17 mouse cellular contexts compared by ENCODE assay signal in the genomic region with DNA sequence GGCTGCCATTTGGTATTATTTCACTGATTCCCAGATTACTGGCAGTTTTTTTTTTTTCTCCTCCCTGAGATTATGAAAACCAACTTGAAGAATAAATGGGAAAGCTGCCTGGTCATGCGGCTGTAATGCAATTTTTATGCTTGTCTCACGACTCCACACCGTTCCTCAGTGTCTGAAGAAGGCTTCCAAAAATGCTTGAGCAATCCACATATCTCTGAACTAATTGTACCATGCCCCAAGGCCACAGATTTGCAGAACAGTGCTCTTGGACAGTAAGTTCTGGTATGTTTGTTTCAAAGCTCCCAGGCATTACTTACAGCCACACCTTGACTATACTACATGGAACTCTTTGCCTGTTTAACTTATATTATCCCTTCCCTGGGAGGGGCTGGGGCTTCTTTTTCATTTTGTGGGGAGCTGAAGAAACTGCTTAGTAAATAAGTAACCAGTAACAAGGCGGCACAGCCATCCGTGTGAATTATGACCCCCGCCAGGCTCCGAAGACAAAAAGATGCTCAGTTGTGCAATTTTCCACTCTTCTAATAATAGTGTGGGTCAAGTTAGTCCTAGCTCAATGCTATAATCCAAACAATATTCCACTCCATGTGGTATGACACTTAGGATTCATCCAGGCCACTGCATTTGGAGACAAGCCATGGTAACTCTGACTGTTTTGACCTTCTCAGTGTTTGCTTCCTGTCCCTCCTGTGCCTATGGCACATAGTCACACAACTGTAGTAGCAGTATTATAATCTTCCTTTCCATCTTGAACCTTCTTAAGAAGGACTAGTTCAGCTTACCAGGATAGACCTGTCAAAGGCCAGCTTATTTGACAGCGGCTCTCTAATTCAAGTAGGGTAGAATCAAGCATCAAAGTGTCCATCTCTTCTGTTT.
DNase-seq lines count a peak whose midpoint lies in the region; ATAC-seq and TF ChIP-seq lines count a peak whose summit lies in the region.
"Had no signal": no experiment of that assay in that cellular context is flagged by ENCODE, and none has a peak within 500 bp of the region (broad histone marks: within the 10 kb centered on the region; RNA-seq: fewer than 3 reads in every experiment).

No protein-coding gene starts in this region.

- no peaks in the 10 kb centered on the region for H3K36me3 ChIP-seq in kidney, adult 2 months (ENCODE audit: control insufficient read depth, insufficient read depth, low read length)
- no peaks in the 10 kb centered on the region for H3K36me3 ChIP-seq in intestine, postnatal 0 days (ENCODE audit: control insufficient read depth, insufficient read depth)
- H3K36me3 ChIP-seq: embryonic facial prominence, embryonic 12.5 days; heart, embryonic 12.5 days; hindbrain, embryonic 15.5 days; limb, embryonic 13.5 days had no signal

- 59% methylated on average over 8 of the region's 8 CpGs for WGBS in kidney, adult 2 months
- WGBS in intestine, postnatal 0 days: 46% methylated on average over 8 of the region's 8 CpGs

- H3K4me2 ChIP-seq in intestine, postnatal 0 days (replicated peaks; ENCODE audit: low read depth): 0 out of 2 replicates have a peak overlapping the region, but pooled peaks have one; percentile 2
- H3K4me2 ChIP-seq: embryonic facial prominence, embryonic 12.5 days; heart, embryonic 12.5 days; hindbrain, embryonic 15.5 days; limb, embryonic 13.5 days had no signal

- ATAC-seq in Patski: peak; percentile 89
- no peak for ATAC-seq in intestine, postnatal 0 days
- no peak for ATAC-seq in frontal cortex, adult (ENCODE audit: low TSS enrichment)

- TF ChIP-seq CTCF in kidney, adult 2 months (conservative IDR thresholded peaks at IDR 0.05; ENCODE audit: insufficient read depth, insufficient read length, low read depth, low read length): no peak
- TF ChIP-seq CTCF in Patski (IDR thresholded peaks at IDR 0.05): no peak
- TF ChIP-seq CTCF in intestine, postnatal 0 days (IDR thresholded peaks at IDR 0.05; ENCODE audit: low read depth): no peak

- H3K27me3 ChIP-seq in kidney, adult 2 months (replicated peaks; ENCODE audit: control insufficient read depth, insufficient read depth, low read length): no peaks in the 10 kb centered on the region
- no peaks in the 10 kb centered on the region for H3K27me3 ChIP-seq in Patski
- no peaks in the 10 kb centered on the region for H3K27me3 ChIP-seq in intestine, postnatal 0 days (replicated peaks; ENCODE audit: control insufficient read depth, insufficient read depth, low read length)
- H3K27me3 ChIP-seq: embryonic facial prominence, embryonic 12.5 days; heart, embryonic 12.5 days; hindbrain, embryonic 15.5 days; limb, embryonic 13.5 days had no signal

- CTCF ChIA-PET in Patski (lab: Charles Lee): interaction anchor here (0.9 to 1.3 kb wide), 2 partner anchors 9 to 10 kb away, joined by 3 read pairs; no protein-coding TSS in a partner anchor

- H3K4me3 ChIP-seq in kidney, adult 2 months (ENCODE audit: insufficient read depth, low read depth, low read length): no peak overlapping the region
- no peak overlapping the region for H3K4me3 ChIP-seq in intestine, postnatal 0 days (ENCODE audit: low read depth, low read length)
- H3K4me3 ChIP-seq: embryonic facial prominence, embryonic 12.5 days; heart, embryonic 12.5 days; hindbrain, embryonic 15.5 days; limb, embryonic 13.5 days had no signal

- in situ Hi-C loops in Patski (cut with MboI; ENCODE audit: low pct_unique_long_range_greater_than_20kb): no loop called here

- no peak overlapping the region for H3K27ac ChIP-seq in kidney, adult 2 months (ENCODE audit: insufficient read depth, low read depth, low read length)
- no peak overlapping the region; the same call in 1 of the 2 replicates for H3K27ac ChIP-seq in intestine, postnatal 0 days (ENCODE audit: low read depth, low read length)
- H3K27ac ChIP-seq: embryonic facial prominence, embryonic 12.5 days; hindbrain, embryonic 15.5 days; limb, embryonic 13.5 days had no signal

- H3K4me1 ChIP-seq in kidney, adult 2 months (ENCODE audit: control insufficient read depth, insufficient read depth, low read length): no peaks in the 10 kb centered on the region
- H3K4me1 ChIP-seq in intestine, postnatal 0 days (replicated peaks; ENCODE audit: control insufficient read depth, insufficient read depth, low read length): no peaks in the 10 kb centered on the region; the same call in 1 of the 2 replicates
- H3K4me1 ChIP-seq: heart, embryonic 12.5 days; hindbrain, embryonic 15.5 days had no signal

- no peaks in the 10 kb centered on the region for H3K9me3 ChIP-seq in intestine, postnatal 0 days (ENCODE audit: control insufficient read depth)
- H3K9me3 ChIP-seq: embryonic facial prominence, embryonic 12.5 days; heart, embryonic 12.5 days; hindbrain, embryonic 15.5 days; limb, embryonic 13.5 days had no signal

- peak; percentile 6 for DNase-seq in kidney, adult 2 months
- no peak for DNase-seq in kidney, postnatal 25 days
- DNase-seq in Muller cell, postnatal 12 days (ENCODE audit: inconsistent ontology term): peak; percentile 58
- peak; percentile 59 for DNase-seq in Patski (ENCODE audit: low read depth, low spot score)
- no peak for DNase-seq in cerebellum, postnatal 36 days
- DNase-seq in layer of hippocampus, postnatal 10 days (ENCODE audit: low spot score in 2 of 2): no peak
- DNase-seq: cerebellum, adult 18-20 months; gastrocnemius, postnatal 14 days; kidney, adult 8-10 months; kidney, postnatal 4 days; right cerebral cortex, postnatal 14 days had no signal

- H3K9ac ChIP-seq in intestine, postnatal 0 days (ENCODE audit: low read depth, low read length): no peak overlapping the region
- H3K9ac ChIP-seq: embryonic facial prominence, embryonic 12.5 days; heart, embryonic 12.5 days; hindbrain, embryonic 15.5 days; limb, embryonic 13.5 days had no signal

- TF ChIP-seq POLR2A in kidney, adult 2 months (IDR thresholded peaks at IDR 0.05; ENCODE audit: low read depth, low read length): no peak

- POLR2A ChIA-PET in Patski (lab: Charles Lee): interaction anchor here (0.6 kb wide), 1 partner anchor 236 kb away, joined by 3 read pairs; no protein-coding TSS in a partner anchor

Comparison
In these comparisons a context has a peak if more than half of its experiments do, and no peak if none do; other contexts are left out.
1. DNase-seq: peak in kidney, adult 2 months (single experiment), Muller cell, postnatal 12 days (single experiment) and Patski (single experiment); none in kidney, postnatal 25 days (0 of 2), cerebellum, postnatal 36 days (0 of 2) and layer of hippocampus, postnatal 10 days (0 of 2).